Mouse (Mus musculus) limb, embryonic 14.5 days (tissue): ENCODE data around the gene Pbx2. TPM values are rescaled to one million over a fixed set of nuclear protein-coding genes. Genes with fewer than 3 reads are reported as not detected.

Source experiments
- ATAC-seq: fragments of 200-750 bp; cut with Nextera tagmentation; 2 replicates; pipeline ENCODE4 v1.8.0; 2017; ENCODE audit warnings: low read depth, moderate number of reproducible peaks, moderate TSS enrichment; ENCODE audit not compliant: low FRiP score
- DNase-seq: peaks from one replicate; pipeline ENCODE4 v3.0.0-alpha.2; 2015; ENCODE audit warnings: low spot score
- H3K27ac ChIP-seq: fragments of 300-500 bp; sonication (generic); replicated peaks from 2 replicates; pipeline ENCODE4 v1.5.1; 2014; ENCODE audit warnings: low read depth, mild to moderate bottlenecking, low read length, moderate library complexity, mixed read lengths
- H3K27me3 ChIP-seq: fragments of 300-500 bp; sonication (generic); 2 replicates; pipeline ENCODE4 v1.6.1; 2014; ENCODE audit warnings: low read length, mixed read lengths; ENCODE audit not compliant: control insufficient read depth, insufficient read depth
- H3K36me3 ChIP-seq: fragments of 300-500 bp; sonication (generic); 2 replicates; pipeline ENCODE4 v1.6.1; 2014; ENCODE audit warnings: mild to moderate bottlenecking, low read length, moderate library complexity, mixed read lengths; ENCODE audit not compliant: control insufficient read depth, insufficient read depth
- H3K4me1 ChIP-seq: fragments of 300-500 bp; sonication (generic); 2 replicates; pipeline ENCODE4 v1.6.1; 2014; ENCODE audit warnings: antibody characterized with exemption, low read length, mixed read lengths; ENCODE audit not compliant: control insufficient read depth, insufficient read depth
- H3K4me2 ChIP-seq: fragments of 300-500 bp; sonication (generic); replicated peaks from 2 replicates; pipeline ENCODE4 v1.6.1; 2014; ENCODE audit warnings: low read depth, mild to moderate bottlenecking, low read length, moderate library complexity; ENCODE audit not compliant: severe bottlenecking
- H3K4me3 ChIP-seq: fragments of 300-500 bp; sonication (generic); replicated peaks from 2 replicates; pipeline ENCODE4 v1.5.1; 2014; ENCODE audit warnings: low read length
- H3K9ac ChIP-seq: fragments of 300-500 bp; sonication (generic); 2 replicates; pipeline ENCODE4 v1.6.1; 2014; ENCODE audit warnings: mild to moderate bottlenecking, low read depth, low read length, moderate library complexity; ENCODE audit not compliant: severe bottlenecking
- H3K9me3 ChIP-seq: fragments of 300-500 bp; sonication (generic); 2 replicates; pipeline ENCODE4 v1.6.1; 2016; ENCODE audit warnings: low read length; ENCODE audit not compliant: control insufficient read depth
- POLR2A ChIP-seq: fragments of 200-500 bp; IDR thresholded peaks from 2 replicates; pipeline ENCODE4 v1.8.0; 2012; ENCODE audit warnings: inconsistent platforms, mild to moderate bottlenecking, moderate library complexity, borderline replicate concordance; ENCODE audit not compliant: insufficient read depth, insufficient read length; ENCODE audit errors: extremely low read depth
- WGBS: fragments of 180-500 bp; shearing (Covaris S2); extraction: QIAGEN DNeasy Blood & Tissue Kit; methylation state at CpG from one replicate; pipeline ENCODE4 v1.1.7; 2014; 5-methylcytosine and 5-hydroxymethylcytosine counted together
- polyA plus RNA-seq, 2 experiments: library from polyadenylated mRNA; depleted of rRNA in 1 of 2; stranded (reverse) in 1 of 2; unstranded in 1 of 2; fragments of >200 nt; fragmentation: Nextera tagmentation in 1 of 2; extraction: Ambion mirVana in 1 of 2; gene quantifications; 2 replicates each; pipeline versions ENCODE4 v1.2.1 to v1.2.3; 2012 to 2014

Pbx2 gene
- polyA plus RNA-seq, 2 experiments, result 13.5 to 141 TPM

DNA sequence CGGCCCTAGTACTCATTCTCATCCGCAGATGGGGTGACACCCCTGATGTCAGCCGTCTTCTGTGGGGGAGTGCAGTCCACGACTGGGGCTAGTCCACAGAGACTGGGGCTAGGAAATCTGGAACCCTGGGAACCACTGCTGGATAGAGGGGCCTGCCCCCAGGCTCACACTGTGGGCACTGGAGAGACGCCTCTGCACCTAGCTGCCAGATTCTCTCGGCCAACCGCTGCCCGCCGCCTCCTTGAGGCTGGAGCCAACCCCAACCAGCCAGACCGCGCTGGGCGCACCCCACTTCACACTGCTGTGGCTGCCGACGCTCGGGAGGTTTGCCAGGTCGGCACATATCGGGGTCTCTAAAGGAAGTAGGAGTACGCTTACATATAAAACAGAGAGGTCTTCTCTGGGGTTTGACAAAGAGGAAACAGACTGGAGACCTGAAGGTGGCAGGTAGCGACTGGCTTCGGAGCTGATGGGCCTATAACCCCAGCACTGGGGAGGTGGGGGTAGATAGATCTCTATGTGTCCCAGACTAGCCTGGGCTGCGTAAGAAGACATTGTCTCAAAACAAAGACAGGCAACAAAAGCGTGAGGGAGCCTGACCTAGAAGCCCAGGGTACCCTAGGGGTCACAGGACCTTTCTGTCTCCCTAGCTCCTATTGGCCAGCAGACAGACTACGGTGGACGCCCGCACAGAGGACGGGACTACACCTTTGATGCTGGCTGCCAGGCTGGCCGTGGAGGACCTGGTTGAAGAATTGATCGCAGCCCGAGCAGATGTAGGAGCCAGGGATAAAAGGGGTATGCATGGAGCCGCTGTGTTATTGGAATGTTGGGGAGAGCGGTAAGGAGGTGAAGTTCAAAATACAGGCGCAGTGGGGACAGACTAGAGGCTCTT is 4.9 kb upstream of the Pbx2 start:
- 0 out of 2 replicates have a peak, but pooled peaks have one; percentile 4 for TF ChIP-seq POLR2A
- 0 out of 2 replicates have a peak, but pooled peaks have one; percentile 0 for ATAC-seq
- Histone ChIP-seq H3K27ac (peak overlapping the region; percentile 95), H3K36me3 (no peaks in the 10 kb centered on the region), H3K9me3 (no peaks in the 10 kb centered on the region), H3K27me3 (no peaks in the 10 kb centered on the region), H3K4me2 (peak overlapping the region; percentile 98), H3K4me1 (peaks cover 36% of the 10 kb centered on the region), H3K4me3 (peak overlapping the region; percentile 75), H3K9ac (peak overlapping the region; percentile 90)
- DNase-seq, result no peak
- 24% methylated on average over 32 of the region's 32 CpGs for WGBS

DNA sequence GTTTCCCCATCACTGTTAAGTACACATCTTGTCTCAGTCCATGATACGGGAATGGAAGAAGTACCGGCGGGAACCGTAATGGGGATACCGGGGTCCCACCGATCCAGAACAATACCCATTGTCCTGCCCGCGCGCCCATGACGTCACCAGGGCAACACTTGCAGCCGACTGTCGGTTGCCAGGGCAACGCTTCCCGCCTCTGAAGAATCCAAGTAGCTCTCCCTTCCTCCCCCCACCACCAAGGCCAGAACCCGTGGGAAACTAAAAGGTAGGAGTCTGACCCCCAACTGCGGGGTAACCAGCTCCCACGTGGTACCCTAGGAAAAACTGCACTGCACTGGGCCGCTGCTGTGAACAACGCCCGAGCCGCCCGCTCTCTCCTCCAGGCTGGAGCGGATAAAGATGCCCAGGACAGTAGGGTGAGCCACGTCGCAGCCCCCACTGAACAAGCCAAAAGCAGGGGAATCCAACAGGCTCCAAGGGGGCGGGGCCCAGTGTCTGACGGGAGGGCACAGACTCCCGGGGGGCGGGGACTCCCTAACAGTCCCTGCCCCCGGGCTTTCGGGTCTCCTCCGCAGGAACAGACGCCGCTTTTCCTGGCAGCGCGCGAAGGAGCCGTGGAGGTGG is 4.2 kb upstream of the Pbx2 start:
- peak overlapping the region; percentile 75 for H3K4me3 ChIP-seq
- H3K9me3 ChIP-seq, result no peaks in the 10 kb centered on the region
- 2% methylated on average over 35 of the region's 38 CpGs for WGBS
- H3K9ac ChIP-seq, result peak overlapping the region; percentile 90
- ATAC-seq (peak; percentile 86), DNase-seq (peak; percentile 93)
- peak overlapping the region; percentile 95 for H3K27ac ChIP-seq
- peak; percentile 55; the same call in 1 of the 2 replicates for TF ChIP-seq POLR2A
- no peaks in the 10 kb centered on the region for H3K36me3 ChIP-seq
- peaks cover 40% of the 10 kb centered on the region for H3K4me1 ChIP-seq
- H3K27me3 ChIP-seq, result no peaks in the 10 kb centered on the region
- peak overlapping the region; percentile 98 for H3K4me2 ChIP-seq

DNA sequence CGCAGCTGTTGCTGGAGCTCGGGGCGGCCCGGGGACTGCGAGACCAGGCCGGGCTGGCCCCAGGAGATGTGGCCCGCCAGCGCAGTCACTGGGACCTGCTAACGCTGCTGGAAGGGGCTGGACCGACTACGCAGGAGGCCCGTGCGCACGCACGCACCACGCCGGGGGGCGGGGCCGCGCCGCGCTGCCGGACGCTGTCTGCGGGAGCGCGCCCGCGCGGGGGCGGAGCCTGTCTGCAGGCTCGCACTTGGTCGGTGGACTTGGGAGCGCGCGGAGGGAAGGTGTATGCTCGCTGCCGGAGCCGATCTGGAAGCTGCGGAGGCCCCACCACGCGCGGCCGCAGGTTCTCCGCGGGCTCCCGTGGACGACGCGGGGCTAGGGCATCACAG is 3.6 kb upstream of the Pbx2 start:
- H3K9me3 ChIP-seq, result no peaks in the 10 kb centered on the region
- peaks cover 40% of the 10 kb centered on the region for H3K4me1 ChIP-seq
- no peaks in the 10 kb centered on the region for H3K36me3 ChIP-seq
- peak overlapping the region; percentile 95 for H3K27ac ChIP-seq
- ATAC-seq (peak; percentile 84), DNase-seq (peak; percentile 95)
- H3K27me3 ChIP-seq, result no peaks in the 10 kb centered on the region
- TF ChIP-seq POLR2A, result 0 out of 2 replicates have a peak, but pooled peaks have one; percentile 52
- WGBS, result 0% methylated on average over 25 of the region's 50 CpGs
- peak overlapping the region; percentile 98 for H3K4me2 ChIP-seq
- H3K9ac ChIP-seq, result peak overlapping the region; percentile 90
- H3K4me3 ChIP-seq, result peak overlapping the region; percentile 75

DNA sequence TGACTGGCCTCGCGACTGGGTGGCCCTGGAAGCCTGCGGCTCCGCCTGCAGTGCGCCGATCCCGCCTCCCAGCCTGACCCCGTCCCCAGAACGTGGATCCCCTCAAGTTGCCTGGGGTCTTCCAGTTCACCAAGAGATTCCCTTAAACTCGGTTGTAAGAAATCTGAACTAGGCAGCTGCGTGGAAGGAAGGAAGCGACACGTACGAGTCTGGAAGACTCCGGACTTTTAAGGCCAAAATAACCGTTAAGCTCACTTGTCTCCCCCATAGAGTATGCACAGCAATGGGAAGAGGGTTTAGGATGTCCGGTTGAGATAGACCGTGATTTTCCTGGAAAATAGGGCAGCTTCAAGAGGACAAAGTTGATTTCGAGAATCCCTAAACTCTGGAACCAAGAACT is 3.3 kb upstream of the Pbx2 start:
- TF ChIP-seq POLR2A, result no peak
- 0 out of 2 replicates have a peak, but pooled peaks have one; percentile 0 for ATAC-seq
- DNase-seq, result no peak
- H3K36me3 ChIP-seq, result no peaks in the 10 kb centered on the region
- H3K9ac ChIP-seq, result peak overlapping the region; percentile 90
- H3K4me1 ChIP-seq, result peaks cover 40% of the 10 kb centered on the region
- no peaks in the 10 kb centered on the region for H3K27me3 ChIP-seq
- H3K9me3 ChIP-seq, result no peaks in the 10 kb centered on the region
- H3K4me2 ChIP-seq, result peak overlapping the region; percentile 98
- H3K4me3 ChIP-seq, result peak overlapping the region; percentile 75
- peak overlapping the region; percentile 95 for H3K27ac ChIP-seq
- WGBS, result 4% methylated on average over 19 of the region's 19 CpGs

DNA sequence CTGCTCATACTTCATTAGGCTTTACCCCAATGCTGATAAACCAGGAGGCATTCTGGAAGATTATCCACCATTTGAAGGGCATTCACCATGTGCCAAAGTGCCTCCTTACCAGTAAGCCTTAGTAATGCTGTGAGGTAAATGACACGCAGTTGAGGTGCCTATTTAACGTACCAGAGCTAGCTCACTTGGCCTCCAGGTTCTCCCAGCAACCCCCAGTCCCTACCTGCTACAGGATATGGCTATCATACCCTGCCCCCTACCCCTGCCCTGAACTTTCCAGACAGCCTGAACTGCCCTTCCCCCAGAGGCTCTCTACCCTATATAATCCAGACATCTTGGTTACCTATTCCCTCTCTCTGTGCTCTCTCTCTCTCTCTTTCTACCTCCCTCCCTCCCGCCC is 2.3 kb upstream of the Pbx2 start:
- no peak overlapping the region for H3K27ac ChIP-seq
- no peak overlapping the region for H3K9ac ChIP-seq
- DNase-seq (no peak), ATAC-seq (no peak)
- no peaks in the 10 kb centered on the region for H3K9me3 ChIP-seq
- whole genome bisulfite sequencing, result 33% methylated on average over 3 of the region's 3 CpGs
- no peaks in the 10 kb centered on the region for H3K27me3 ChIP-seq
- H3K4me3 ChIP-seq, result no peak overlapping the region; the same call in 1 of the 2 replicates
- peaks cover 46% of the 10 kb centered on the region for H3K4me1 ChIP-seq
- TF ChIP-seq POLR2A, result no peak
- no peak overlapping the region; the same call in 1 of the 2 replicates for H3K4me2 ChIP-seq
- no peaks in the 10 kb centered on the region; the same call in 1 of the 2 replicates for H3K36me3 ChIP-seq
